Mouse (Mus musculus): ENCODE data around the gene Eps15. TPM values are rescaled to one million over a fixed set of nuclear protein-coding genes. Genes with fewer than 3 reads are reported as not detected.

Gene Eps15
- polyA plus RNA-seq, 1 experiment: 148 TPM

DNA sequence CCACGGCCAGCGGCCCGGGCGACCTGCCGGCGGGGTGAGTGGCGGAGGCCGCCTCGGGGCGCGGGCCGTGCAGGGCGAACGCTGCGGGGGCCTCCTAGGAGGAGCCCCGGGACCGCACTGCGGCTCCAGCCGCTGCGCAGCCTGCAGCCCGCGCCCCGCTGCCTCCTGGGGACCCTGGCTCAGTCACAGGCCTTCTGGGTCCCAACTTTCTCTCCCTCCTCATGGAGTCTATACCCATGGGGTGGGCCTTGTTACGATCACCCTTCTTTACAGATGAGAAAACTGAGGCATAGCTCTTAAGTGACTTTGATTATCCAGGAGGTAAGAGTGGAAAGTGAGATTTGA is 127.1 kb downstream of the Eps15 start:
- peak overlapping the region; percentile 44 for H3K4me3 ChIP-seq (ENCODE audit: insufficient read depth, low read length)
- H3K4me1 ChIP-seq (ENCODE audit: control insufficient read depth, insufficient read depth, low read length): no peaks in the 10 kb centered on the region
- TF ChIP-seq POLR2A (IDR thresholded peaks at IDR 0.05; ENCODE audit: extremely low read depth, insufficient read depth, low read length): no peak
- no peak for TF ChIP-seq CTCF (IDR thresholded peaks at IDR 0.05; ENCODE audit: extremely low read depth, insufficient read depth, low read length)
- H3K27ac ChIP-seq (ENCODE audit: insufficient read depth, low read length): no peak overlapping the region

DNA sequence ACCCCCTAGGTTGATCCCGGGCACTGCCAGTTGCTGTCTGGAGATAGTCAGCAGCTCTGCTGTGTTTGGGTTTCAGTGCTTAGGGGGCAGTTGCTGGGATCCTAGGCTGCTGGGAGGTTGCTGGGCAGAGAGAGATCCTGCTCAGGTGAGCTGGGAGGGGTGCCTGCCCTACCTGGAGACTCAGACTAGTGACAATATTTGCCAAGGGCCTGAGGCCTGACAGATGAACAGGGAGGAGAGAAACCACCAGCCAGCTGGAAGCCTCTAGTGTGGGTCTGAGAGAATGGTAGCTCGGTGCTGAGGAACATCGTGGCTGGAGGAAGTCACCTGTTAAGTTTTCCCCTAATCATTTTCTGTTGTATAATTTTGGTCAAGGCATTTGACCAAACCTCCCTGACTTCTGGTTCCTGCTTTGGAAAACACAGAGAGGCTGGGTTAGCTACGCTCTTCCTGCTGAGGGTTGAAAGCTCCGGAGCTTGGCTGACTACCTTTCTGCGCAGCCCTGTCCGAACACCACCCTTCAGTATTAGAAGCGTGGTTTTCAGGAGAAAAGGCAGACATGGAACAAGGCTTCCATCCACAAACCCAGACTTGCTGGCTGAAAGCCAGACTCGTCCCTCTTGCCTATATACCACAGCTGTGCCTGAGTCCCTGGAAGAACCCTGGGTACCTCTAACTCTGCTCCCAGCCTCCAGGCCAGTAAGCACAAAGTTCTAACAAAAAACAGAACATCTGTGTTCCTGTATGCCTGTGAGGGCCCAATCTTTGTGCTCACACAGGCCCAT is 127.8 kb downstream of the Eps15 start:
- Histone ChIP-seq H3K4me3 (ENCODE audit: insufficient read depth, low read length) (no peak overlapping the region; the same call in 1 of the 2 replicates), H3K27ac (ENCODE audit: insufficient read depth, low read length) (no peak overlapping the region), H3K4me1 (ENCODE audit: control insufficient read depth, insufficient read depth, low read length) (no peaks in the 10 kb centered on the region)
- TF ChIP-seq CTCF (IDR thresholded peaks at IDR 0.05; ENCODE audit: extremely low read depth, insufficient read depth, low read length) (no peak), POLR2A (IDR thresholded peaks at IDR 0.05; ENCODE audit: extremely low read depth, insufficient read depth, low read length) (no peak)

DNA sequence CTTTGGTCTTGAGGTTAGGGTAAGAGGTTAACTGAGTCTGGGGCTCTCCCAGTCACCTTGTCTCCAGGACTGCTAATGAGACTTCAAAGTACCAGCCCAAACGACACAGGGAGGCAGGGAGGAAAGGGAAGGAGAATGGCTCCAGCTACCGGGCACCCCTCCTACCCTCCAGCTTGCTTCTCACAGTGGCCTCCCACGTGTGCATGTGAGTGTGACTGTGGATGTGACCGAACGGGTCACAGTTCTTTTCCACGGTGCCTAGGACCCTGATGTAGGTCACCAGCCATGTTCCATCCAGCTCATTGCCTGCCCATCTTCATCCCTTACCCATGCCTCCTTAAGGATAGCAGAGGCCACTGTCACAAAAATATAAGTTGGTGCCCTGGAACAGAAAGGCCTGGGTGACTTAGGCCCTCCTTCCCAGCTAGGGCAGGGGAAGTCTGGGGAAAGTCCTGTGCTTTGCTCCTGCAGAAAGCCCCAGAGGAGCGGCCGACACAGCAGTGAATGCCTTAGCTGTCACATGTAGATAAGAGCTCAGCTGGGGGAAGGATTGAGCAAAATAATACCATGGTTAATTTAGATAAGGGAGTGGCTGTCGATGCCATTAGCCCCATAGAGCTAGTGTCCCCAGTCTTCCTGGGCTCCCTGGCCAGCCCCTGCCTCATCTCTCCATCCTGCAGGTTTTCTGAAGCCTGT is 130.8 kb downstream of the Eps15 start:
- TF ChIP-seq CTCF (IDR thresholded peaks at IDR 0.05; ENCODE audit: extremely low read depth, insufficient read depth, low read length): no peak
- TF ChIP-seq POLR2A (IDR thresholded peaks at IDR 0.05; ENCODE audit: extremely low read depth, insufficient read depth, low read length): no peak
- no peak overlapping the region for H3K27ac ChIP-seq (ENCODE audit: insufficient read depth, low read length)

DNA sequence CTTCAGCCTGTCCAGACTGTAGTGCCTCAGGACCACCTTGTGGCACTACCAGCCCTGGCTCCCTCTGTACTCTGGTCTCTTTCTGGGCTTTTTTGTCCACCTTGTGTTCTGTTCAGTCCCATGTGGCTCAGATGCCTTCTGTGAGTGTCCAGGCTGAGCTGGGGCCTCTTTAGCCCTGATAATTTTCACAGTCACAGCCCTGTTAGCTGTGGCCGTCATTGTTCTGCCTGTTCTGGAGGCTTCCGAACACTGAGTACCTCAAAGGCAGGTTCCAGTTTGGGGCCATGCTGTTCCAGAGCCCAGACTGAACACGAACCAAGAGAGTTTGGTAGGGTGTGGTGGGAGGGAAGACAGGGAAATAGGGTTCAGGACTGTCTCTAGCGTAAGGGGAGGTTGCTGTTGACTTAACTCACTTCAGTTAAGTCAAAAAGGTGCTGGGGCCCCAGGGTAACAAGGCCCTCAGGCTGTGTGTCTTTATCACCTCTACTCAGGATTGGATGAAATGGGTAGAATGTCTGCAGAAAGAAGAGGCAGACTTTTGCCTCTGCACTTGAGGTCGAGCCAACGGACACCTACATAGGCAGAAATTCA is 131.4 kb downstream of the Eps15 start:
- Histone ChIP-seq H3K4me3 (ENCODE audit: insufficient read depth, low read length) (no peak overlapping the region), H3K4me1 (ENCODE audit: control insufficient read depth, insufficient read depth, low read length) (no peaks in the 10 kb centered on the region), H3K27ac (ENCODE audit: insufficient read depth, low read length) (no peak overlapping the region)
- TF ChIP-seq CTCF (IDR thresholded peaks at IDR 0.05; ENCODE audit: extremely low read depth, insufficient read depth, low read length) (no peak), POLR2A (IDR thresholded peaks at IDR 0.05; ENCODE audit: extremely low read depth, insufficient read depth, low read length) (no peak)

More for the DNA sequence above, 130.8 kb downstream of the Eps15 start:
- no peak overlapping the region for H3K4me3 ChIP-seq (ENCODE audit: insufficient read depth, low read length)
- no peaks in the 10 kb centered on the region for H3K4me1 ChIP-seq (ENCODE audit: control insufficient read depth, insufficient read depth, low read length)

DNA sequence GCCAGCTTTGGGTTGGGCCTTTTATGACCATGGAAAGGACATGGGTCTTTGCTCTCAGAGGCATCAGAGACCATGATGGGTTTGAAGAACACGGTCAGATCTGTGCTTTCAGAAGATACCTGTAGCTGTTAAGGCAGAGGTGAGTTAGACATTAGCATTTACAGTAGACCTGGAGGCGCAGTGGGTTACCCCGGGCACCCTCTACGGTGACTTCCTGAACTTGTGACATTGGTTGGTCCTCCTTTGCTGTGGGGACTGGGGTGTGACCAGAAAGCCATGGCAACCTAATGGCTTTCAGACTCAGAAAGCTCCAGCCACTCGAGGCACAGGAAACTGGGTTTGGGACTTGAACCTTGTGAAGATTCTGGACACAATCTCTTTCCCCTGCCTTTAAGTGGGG is 132.2 kb downstream of the Eps15 start:
- no peak overlapping the region for H3K4me3 ChIP-seq (ENCODE audit: insufficient read depth, low read length)
- TF ChIP-seq POLR2A (IDR thresholded peaks at IDR 0.05; ENCODE audit: extremely low read depth, insufficient read depth, low read length) (no peak), CTCF (IDR thresholded peaks at IDR 0.05; ENCODE audit: extremely low read depth, insufficient read depth, low read length) (no peak)
- no peaks in the 10 kb centered on the region for H3K4me1 ChIP-seq (ENCODE audit: control insufficient read depth, insufficient read depth, low read length)
- no peak overlapping the region for H3K27ac ChIP-seq (ENCODE audit: insufficient read depth, low read length)

DNA sequence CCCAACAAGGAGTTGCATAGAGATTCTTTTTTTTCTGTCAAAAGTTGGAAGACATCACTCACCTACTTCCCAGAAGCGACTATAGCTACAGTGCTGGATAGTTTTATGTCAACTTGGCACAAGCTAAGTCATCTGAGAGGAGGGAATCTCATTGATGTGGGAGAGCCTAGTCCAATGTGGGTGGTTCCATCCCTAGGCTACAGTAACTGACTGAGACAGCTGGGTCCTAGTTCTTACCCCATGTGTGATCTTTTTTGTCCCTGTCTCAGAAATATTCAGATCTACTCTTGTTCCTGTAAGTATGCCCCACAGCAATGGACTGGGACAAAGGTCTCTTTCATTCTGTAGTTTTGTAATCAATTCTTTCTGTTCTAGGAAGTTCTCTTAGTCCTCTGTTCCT is 137.9 kb downstream of the Eps15 start:
- Histone ChIP-seq H3K4me3 (ENCODE audit: insufficient read depth, low read length) (no peak overlapping the region), H3K27ac (ENCODE audit: insufficient read depth, low read length) (no peak overlapping the region), H3K4me1 (ENCODE audit: control insufficient read depth, insufficient read depth, low read length) (no peaks in the 10 kb centered on the region)
- TF ChIP-seq POLR2A (IDR thresholded peaks at IDR 0.05; ENCODE audit: extremely low read depth, insufficient read depth, low read length) (no peak), CTCF (IDR thresholded peaks at IDR 0.05; ENCODE audit: extremely low read depth, insufficient read depth, low read length) (no peak)

DNA sequence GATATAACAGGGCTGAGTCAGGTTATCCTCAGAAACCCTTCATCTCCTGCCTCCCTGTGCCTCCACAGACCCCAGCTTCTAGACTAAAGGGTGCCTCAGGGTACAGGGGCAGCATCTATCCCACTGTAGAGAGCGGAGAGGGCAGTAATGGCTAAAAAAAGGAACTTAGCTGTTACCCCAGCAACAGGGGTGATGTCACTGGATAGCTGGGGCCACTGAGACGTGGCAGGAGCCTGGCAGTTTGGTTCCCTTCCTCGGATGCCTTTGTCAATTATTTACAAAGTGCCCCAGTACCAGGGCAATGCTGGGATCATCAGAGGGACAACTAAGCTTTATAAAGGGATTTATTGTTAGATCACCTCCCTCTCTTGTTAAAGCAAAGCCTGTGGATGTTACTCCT is 138.9 kb downstream of the Eps15 start:
- H3K27ac ChIP-seq (ENCODE audit: insufficient read depth, low read length): no peak overlapping the region
- no peaks in the 10 kb centered on the region for H3K4me1 ChIP-seq (ENCODE audit: control insufficient read depth, insufficient read depth, low read length)
- no peak overlapping the region for H3K4me3 ChIP-seq (ENCODE audit: insufficient read depth, low read length)
- TF ChIP-seq CTCF (IDR thresholded peaks at IDR 0.05; ENCODE audit: extremely low read depth, insufficient read depth, low read length) (no peak), POLR2A (IDR thresholded peaks at IDR 0.05; ENCODE audit: extremely low read depth, insufficient read depth, low read length) (no peak)

DNA sequence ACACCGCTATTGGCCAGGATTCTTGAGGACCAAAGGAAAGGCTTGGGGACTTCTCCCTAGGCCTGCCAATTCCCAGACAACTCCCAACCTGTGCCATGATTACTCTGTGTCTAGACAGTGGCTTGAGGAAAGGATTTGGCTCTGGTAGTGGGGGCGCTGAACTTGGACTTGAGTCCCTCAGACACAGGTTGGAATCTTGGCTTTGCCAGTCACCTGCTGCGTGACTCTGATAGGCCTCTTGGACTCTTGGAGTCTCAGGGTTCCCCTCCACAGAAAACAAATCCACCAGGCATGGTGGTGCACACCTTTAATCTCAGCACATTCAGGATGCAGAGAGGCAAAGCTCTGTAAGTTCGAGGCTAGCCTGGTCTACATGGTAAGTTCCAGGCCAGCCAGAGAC is 139.5 kb downstream of the Eps15 start:
- Histone ChIP-seq H3K4me3 (ENCODE audit: insufficient read depth, low read length) (no peak overlapping the region), H3K27ac (ENCODE audit: insufficient read depth, low read length) (no peak overlapping the region), H3K4me1 (ENCODE audit: control insufficient read depth, insufficient read depth, low read length) (no peaks in the 10 kb centered on the region)
- TF ChIP-seq CTCF (IDR thresholded peaks at IDR 0.05; ENCODE audit: extremely low read depth, insufficient read depth, low read length): no peak

DNA sequence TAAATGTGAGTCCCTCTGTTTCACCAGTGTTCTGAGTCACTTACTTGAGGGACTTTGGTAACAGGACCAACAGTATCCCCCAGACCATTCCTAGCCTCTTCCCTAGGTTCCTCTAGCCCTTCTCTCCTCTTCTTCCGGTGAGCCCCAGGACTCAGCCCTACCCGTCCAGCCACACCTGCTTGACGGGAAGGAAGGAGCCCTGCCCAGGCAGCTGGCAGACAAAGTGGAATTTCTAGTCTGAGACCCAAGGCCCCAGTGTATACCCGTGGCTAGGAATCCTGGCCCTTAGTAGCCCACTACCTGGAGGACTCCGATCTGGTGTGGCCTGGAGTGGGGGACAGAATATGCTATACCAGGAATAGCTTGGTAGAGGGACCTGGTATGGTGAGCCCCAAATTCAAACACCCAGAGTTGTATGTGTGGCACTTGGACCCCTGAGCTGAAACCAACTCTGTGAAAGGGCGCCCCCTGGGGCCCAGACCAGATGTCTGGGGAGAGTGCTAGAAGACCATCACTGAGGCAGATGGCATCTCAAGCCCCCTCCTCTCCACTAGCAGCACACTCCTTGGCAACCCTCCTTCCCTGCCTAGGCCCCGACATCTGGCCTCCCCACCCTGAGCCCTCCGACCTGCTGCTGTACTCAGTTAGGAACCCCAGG is 140.2 kb downstream of the Eps15 start:
- H3K4me1 ChIP-seq (ENCODE audit: control insufficient read depth, insufficient read depth, low read length): no peaks in the 10 kb centered on the region
- no peak; the same call in 1 of the 2 replicates for TF ChIP-seq CTCF (IDR thresholded peaks at IDR 0.05; ENCODE audit: extremely low read depth, insufficient read depth, low read length)
- no peak for TF ChIP-seq POLR2A (IDR thresholded peaks at IDR 0.05; ENCODE audit: extremely low read depth, insufficient read depth, low read length)
- H3K4me3 ChIP-seq (ENCODE audit: insufficient read depth, low read length): no peak overlapping the region

More for the DNA sequence above, 140.2 kb downstream of the Eps15 start:
- no peak overlapping the region for H3K27ac ChIP-seq (ENCODE audit: insufficient read depth, low read length)
